Mouse (Mus musculus) adrenal gland, postnatal 25 days (tissue): Measurements from ENCODE around the gene Sgcd. TPM values are rescaled to one million over a fixed set of nuclear protein-coding genes. Genes with fewer than 3 reads are reported as not detected.
"Not testable (repeated sequence)": the region's sequence is repeated elsewhere in the genome, so short reads cannot be mapped to it uniquely, and the experiment has no call there.

ENCODE experiments used
- DNase-seq: peaks from one replicate; pipeline ENCODE4 v3.0.0; 2021; ENCODE audit warnings: mixed read lengths
- total RNA-seq: library from RNA; stranded (reverse); gene quantifications from 2 replicates; pipeline ENCODE4 v1.2.3, GENCODE M21; 2021

The Sgcd gene
- total RNA-seq, 1 experiment from 2014 or later: 6.6 TPM

DNA sequence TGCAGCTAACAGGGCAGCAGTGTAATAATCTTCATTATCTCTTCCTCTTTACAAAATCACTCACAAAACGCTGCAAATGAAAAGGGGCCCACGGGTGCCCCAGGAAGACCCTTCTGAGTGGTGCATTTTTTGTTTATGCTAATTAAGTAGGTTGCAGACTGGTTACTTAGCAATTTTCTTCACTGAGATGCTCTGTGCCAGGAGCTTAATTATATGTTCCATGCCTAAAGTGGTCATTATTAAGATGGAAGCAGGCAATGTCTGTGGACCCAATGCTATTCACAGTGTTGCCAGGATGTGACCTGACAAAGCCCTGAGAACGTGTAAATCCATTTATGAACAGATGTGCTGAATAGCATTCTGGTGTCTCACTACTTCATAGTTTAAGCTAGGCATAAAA lies 529.6 kb downstream of the Sgcd start:
- DNase-seq: no peak

DNA sequence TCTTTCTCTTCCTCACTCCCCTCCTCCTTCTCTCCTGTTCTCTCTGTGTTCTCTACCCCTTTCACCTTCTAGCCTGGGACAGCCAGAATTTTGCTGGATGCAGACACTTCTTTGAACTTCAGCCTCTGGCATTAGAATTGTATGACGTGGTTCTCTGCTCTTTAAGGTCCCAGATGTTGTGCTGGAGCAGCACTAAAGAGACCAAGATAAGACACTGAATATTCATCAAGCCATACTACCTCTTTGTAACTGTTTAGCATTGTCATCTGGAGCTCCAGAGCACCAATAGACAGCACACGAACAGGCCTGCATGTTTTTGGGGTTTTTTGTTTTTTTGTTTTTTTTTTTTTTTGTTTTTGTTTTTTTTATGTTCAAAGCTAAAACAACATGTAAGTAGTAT lies 541.0 kb downstream of the Sgcd start:
- no peak for DNase-seq

GRCm38 (mm10) chr11:47446337-47446736 lies 542.4 kb downstream of the Sgcd start:
- no peak for DNase-seq

DNA sequence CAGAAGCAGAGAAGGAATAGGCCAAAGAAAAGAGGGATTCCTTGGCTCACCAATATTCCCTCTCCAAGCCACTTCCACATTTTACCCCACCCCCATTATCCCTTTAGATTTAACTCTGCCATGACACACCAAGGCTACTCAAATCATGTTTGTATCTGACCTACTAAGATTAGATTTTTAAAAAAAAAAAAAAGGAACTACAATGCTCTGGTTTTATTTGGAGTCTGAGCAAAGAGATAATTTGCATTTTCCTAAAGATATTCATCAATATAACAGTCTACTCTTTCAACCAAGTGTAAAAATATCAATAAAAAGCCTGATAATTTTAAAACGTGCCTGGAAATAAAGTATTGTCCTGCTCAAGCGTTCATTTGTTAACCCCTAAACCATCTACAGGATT lies 543.1 kb downstream of the Sgcd start:
- no peak for DNase-seq

GRCm38 (mm10) chr11:47442266-47442665 lies 546.5 kb downstream of the Sgcd start:
- DNase-seq: no peak

GRCm38 (mm10) chr11:47399607-47400006 lies 589.2 kb downstream of the Sgcd start:
- no peak for DNase-seq

DNA sequence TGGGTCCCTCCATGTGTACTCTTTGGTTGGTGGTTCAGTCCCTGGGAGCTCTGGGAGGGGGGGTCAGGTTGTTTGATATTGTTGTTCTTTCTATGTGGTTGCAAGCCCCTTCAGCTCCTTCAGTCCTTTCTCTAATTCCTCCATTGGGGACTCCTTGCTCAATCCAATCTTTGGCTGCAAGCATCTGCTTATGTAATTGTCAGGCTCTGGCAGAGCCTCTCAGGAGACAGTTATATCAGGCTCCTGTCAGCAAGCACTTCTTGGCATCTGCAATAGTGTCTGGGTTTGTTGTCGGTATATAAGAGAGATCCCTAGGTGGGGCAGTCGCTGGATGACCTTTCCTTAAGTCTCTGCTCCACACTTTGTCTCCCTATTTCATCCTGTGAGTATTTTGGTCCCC lies 598.0 kb downstream of the Sgcd start:
- not testable (repeated sequence) for DNase-seq

DNA sequence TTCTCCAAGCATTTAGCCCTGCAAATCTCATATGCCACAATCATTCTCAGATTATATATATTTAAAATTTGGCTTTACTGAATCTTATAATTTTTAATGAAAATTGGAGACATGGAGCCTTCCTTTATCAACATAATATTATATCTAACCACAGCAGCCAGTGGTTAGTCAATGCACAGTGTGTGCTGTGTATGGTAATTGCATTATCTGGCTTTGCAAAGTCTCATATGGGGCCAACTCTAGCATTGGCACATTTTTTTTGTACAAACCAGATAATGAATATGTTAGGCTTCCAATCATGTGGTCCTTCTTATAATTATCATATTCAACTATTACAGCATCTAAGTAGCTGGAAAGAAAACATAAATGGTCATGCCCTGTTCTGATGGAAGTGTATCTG lies 599.4 kb downstream of the Sgcd start:
- DNase-seq: no peak

- no peak for DNase-seq
These were observed 601.0 kb downstream of the Sgcd start for GRCm38 (mm10) chr11:47387726-47388125.

DNA sequence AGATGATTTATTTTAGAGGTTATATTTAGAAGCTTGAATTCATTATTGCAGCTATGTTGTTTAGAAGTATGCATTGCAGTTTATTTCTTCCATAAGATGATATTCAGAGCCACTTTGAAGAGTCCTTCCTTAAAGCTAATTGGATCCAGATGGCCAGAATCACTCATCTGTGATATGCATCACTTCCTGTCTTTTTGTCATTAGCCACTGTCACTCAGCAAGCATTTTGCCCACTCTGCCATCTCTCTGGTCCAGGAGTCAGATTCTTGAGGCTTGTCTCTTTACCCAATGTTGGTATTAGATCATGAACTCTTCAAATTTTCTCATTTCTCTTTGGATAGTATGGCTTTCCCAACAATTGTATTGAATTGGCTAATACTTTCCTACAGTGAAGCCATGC lies 602.6 kb downstream of the Sgcd start:
- DNase-seq: no peak

DNA sequence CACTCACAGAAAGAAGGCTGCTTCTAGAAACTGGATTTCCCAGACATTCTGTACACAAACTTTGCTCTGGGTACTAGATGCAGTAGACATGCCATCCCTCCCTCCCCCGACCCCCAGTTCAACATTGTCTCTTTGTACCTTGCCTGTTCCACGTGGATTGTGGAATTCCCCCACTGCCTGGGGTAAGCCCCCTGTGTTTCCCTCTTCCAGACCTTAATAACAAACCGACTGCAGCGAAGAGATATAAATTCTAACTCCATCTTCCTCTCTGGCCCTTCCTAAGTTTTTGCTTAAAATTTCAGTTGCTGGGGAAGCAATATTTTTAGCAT lies 609.2 kb downstream of the Sgcd start:
- no peak for DNase-seq

DNA sequence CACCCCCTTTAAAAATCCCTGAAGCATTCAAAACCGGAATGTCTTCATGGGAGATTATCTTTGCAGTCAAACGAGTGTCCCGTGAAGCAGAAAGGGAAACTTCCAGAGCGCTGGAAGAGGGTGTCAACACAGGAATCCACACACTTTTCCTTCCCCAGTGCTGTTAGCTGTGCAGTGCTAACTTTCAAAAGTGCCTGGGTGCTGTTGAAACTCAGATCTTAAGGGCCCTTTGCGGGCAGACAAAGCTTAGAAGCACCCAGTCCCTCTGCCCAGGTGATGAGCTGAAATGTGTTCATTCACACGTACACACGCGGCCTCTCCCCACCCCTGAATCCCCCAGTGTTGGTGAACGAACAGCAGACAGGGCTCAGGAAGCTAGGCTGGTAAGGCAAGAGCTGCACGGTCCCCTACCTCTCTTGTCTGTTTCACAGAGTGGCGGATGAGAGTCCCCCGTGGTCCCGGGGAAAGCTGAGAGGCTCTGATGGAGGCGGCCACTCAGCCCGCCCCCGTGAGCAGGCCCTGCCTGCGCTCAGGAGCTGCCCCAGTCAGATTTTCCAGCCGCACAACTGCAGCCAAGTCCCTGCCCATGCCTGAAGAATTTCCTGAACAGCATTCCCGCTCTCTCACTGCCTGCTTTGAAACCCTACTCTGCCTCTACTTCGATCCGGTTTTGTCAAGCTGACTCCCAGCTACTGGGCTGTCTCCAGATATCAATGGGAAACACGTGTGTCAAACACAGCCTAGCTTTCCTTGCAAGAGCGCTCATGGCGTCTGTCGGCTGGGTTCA lies 609.7 kb downstream of the Sgcd start:
- peak; percentile 42 for DNase-seq

DNA sequence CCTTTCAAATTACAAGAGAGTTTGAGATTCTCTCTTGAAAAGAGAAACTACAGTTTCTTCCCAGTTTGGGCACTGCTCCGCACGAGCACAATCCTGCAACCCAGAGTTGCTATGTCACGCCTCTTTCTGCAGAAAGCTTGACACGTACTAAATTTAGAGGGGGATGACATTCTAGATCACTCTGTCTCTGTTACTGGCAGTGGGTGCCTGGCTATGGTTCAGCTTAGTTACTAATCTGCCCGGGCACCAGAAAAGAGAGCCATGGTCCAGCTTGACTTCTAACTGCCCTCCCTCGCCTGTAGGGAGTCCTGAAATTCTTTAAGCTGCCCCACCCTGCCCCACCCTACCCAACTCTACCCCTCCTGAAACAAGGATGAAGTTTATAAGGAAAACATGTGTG lies 611.3 kb downstream of the Sgcd start:
- no peak for DNase-seq

DNA sequence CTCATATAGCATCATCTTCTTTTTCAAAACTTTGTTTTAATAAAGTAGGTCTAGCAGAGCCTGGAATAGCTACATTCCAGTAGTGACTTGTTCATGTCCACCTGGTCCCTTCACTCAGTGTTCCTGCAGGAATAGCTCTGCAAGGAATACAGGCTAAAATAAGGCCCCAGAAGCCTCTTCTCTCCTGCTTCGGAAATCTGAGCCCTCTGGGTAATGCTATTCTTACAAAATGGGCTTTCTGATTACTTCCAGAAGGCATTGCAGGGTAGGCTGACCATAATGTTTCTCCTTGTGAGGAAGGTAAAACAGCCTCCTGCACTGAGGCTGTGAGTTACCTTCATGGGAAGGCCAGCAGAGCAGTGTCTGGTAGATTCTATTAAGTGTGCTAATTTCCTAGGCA lies 611.9 kb downstream of the Sgcd start:
- DNase-seq: no peak

- no peak for DNase-seq
These were observed 617.2 kb downstream of the Sgcd start for GRCm38 (mm10) chr11:47371616-47372015.

DNA sequence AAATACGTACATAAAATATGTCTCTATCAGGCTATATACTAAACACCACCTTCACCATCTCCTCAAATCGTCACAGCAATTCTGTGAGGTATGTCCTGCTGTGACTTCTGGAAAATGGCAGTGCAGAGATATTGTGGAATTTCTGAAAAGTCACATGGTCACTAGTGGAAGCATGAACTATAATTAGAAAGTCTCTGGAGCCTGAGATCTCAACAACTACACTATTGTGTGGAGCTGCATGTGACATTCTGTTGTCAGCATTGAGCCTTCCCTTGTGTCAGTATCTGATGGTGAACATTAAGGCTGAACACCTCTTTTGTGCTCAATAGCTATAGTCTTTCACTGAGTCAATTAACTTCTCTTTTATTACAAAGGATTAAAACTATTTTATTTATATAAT lies 637.2 kb downstream of the Sgcd start:
- DNase-seq: no peak

- no peak for DNase-seq
These were observed 645.3 kb downstream of the Sgcd start for GRCm38 (mm10) chr11:47343486-47343885.

DNA sequence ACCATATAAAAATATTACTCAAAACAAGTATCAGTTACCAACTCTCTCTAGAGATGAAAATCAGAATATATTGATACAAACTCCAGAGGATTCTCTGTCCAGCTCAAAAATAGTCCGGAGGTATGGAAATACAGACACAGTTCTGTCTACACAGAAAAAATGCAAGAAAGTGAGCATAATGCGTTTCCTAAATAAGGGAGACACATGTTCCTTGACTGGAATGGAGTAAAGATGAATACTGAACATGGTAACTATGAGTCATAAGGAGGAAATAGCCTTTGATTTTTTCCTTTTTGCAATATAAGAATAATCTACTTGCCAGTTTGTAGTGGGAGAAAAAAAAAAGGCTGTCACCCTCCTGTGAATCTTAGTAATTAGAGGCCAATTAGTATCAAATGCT lies 655.1 kb downstream of the Sgcd start:
- DNase-seq: no peak

- DNase-seq: no peak
These were observed 683.2 kb downstream of the Sgcd start for GRCm38 (mm10) chr11:47305579-47305978.

DNA sequence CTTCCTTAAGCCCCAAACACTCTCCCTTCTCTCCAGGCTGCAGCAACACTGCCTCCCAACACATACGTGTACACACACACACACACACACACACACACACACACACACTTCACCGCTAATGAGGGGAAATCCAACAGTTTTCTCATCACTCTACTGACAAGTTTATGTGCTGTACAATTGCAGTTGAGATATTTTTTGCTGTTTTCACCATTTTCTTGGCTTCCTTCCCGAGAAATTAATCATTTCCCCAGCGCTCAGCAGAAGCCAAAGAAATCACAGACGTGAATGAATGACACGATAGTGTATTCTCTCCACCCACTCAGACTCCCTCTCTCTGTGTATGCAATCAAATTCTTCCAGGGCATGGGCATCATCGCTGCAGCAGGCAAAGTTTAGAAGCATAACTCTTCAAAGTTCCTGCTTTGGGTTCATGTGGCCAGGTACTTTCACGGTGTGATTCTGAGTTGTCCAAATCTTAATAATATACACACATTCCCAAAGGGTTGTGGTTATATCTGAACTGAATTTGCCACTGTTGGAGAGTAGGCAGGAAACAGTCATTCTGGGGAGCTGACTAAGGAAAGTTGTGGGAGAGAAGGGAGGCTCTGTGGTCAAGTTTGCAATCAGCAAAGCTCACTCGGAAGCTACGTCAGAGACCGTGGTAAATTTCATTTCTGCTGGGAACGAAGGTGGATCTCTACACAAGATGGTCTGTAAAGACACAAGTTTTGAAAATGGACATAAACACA lies 683.9 kb downstream of the Sgcd start:
- DNase-seq: no peak

- no peak for DNase-seq
These were observed 689.0 kb downstream of the Sgcd start for GRCm38 (mm10) chr11:47299777-47300176.

DNA sequence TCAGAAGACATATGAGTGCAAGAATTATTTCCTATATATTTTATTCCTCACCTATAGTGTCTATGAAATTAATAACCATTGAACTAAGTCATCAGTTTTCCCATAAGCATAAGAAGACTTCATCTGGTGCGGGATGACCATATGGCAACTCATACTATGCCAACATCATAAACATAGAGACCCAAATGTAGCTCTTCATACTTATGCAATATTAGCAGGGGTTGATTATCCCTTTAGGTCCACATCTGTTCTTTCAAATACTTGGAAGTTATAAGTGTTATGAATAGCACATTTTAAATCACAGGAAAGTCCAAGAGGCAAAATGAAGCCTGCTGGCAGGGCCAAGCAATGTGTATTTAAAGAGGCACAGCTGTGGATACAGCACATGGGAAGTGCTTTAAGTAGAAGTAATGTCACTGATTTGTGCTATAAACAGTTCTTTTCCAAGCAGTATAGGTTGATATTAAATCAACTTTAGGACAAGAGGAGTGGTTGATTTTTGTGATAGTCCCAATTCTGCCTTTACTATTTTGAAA lies 690.9 kb downstream of the Sgcd start:
- no peak for DNase-seq

- no peak for DNase-seq
These were observed 694.0 kb downstream of the Sgcd start for GRCm38 (mm10) chr11:47294741-47295140.

GRCm38 (mm10) chr11:47276586-47276985 lies 712.2 kb downstream of the Sgcd start:
- no peak for DNase-seq
